Mouse (Mus musculus) brown adipose tissue, adult 24 weeks (tissue): ENCODE data around the gene Rexo1. TPM values are rescaled to one million over a fixed set of nuclear protein-coding genes. Genes with fewer than 3 reads are reported as not detected.

ENCODE experiments used
- H3K27ac ChIP-seq: fragments of 200-500 bp; replicated peaks from 2 replicates; pipeline ENCODE4 v1.5.1; 2012; ENCODE audit warnings: low read depth, mild to moderate bottlenecking, low read length
- H3K4me1 ChIP-seq: fragments of 200-500 bp; 2 replicates; pipeline ENCODE4 v1.6.1; 2012; ENCODE audit warnings: low read length, mixed read lengths; ENCODE audit not compliant: control insufficient read depth, insufficient read depth, insufficient read length
- H3K4me3 ChIP-seq: fragments of 200-500 bp; 2 replicates; pipeline ENCODE4 v1.5.1; 2012; ENCODE audit warnings: low read depth, mild to moderate bottlenecking, low read length, moderate library complexity; ENCODE audit not compliant: insufficient read depth
- polyA plus RNA-seq: library from polyadenylated mRNA; stranded (reverse); fragments of >200 nt; gene quantifications from 2 replicates; pipeline ENCODE4 v1.2.4, GENCODE M21; 2012; ENCODE audit not compliant: missing spikeins, insufficient read depth, insufficient read length

Rexo1 gene
- polyA plus RNA-seq, 1 experiment, result 10.8 TPM

- peak overlapping the region; percentile 87 for H3K4me3 ChIP-seq
- no peak overlapping the region for H3K27ac ChIP-seq
- H3K4me1 ChIP-seq, result peaks cover 15% of the 10 kb centered on the region; the same call in 1 of the 2 replicates
Observed at GRCm38 (mm10) chr10:80575925-80576324, 14.6 kb upstream of the Rexo1 start.

DNA sequence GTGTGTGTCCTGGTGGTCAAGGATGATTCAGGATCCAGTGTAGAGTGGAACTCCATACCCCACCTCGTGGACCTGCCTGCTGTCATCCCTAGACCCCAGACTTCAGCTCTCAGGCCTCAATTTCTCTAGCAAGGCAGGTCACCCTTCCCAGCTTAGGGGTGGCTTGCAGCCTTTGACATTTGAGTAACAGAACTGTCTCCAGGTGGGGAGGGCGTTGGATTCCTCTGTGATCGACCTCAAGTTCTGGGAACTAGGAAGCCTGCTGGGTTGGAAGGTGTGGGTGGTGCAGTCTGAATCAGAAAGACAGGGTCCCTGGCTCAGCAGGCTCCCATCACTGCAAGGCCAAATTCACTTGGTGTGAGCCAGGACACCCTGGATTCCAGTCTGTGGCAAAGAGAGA lies 13.5 kb upstream of the Rexo1 start:
- Histone ChIP-seq H3K4me1 (peaks cover 18% of the 10 kb centered on the region; the same call in 1 of the 2 replicates), H3K4me3 (no peak overlapping the region), H3K27ac (no peak overlapping the region)

DNA sequence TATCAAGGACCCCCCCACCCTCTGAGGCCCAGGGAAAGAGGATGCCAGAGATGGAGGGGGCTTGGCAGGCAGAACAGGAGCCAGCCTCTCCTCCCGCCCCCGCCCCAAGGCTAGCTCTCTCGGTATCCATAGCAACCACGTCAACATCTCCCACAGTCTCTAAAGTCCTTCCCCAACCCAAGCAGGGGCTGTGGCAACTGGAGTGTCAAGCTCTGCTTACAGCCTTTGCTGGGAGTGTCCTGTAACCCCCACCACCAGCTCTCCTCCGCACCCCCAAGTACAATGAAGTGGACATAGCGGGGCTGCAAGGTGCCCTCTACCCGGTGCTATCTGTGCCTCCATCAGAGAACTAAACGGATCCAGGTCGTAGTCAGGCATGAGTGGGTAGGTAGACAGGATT lies 12.6 kb upstream of the Rexo1 start:
- Histone ChIP-seq H3K4me1 (peaks cover 18% of the 10 kb centered on the region; the same call in 1 of the 2 replicates), H3K4me3 (no peak overlapping the region), H3K27ac (no peak overlapping the region)

DNA sequence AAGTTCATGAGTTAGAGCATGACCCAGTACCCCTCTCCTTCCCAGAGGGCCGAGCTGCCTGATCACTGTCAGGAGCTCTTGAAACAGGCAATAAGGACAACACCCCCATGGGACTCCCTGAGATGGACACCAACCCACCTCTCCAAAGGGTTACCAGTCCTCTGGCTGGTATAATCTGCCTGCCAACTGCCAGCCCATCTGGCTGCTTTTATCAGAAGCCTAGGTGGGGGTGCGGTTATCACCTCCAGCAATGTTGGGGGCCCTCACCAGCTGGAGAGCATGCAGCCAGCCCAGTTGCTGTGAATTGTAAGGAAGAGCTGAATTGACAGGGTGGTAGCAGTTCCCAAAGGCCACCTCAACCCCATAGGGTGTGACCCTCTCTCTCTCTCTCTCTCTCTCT lies 11.1 kb upstream of the Rexo1 start:
- Histone ChIP-seq H3K27ac (no peak overlapping the region), H3K4me3 (no peak overlapping the region), H3K4me1 (peaks cover 18% of the 10 kb centered on the region; the same call in 1 of the 2 replicates)

GRCm38 (mm10) chr10:80570871-80571836 lies 9.8 kb upstream of the Rexo1 start:
- Histone ChIP-seq H3K4me3 (no peak overlapping the region), H3K4me1 (peaks cover 17% of the 10 kb centered on the region; the same call in 1 of the 2 replicates), H3K27ac (no peak overlapping the region)

- peaks cover 12% of the 10 kb centered on the region; the same call in 1 of the 2 replicates for H3K4me1 ChIP-seq
- no peak overlapping the region for H3K4me3 ChIP-seq
- no peak overlapping the region for H3K27ac ChIP-seq
Observed at GRCm38 (mm10) chr10:80570419-80570818, 9.1 kb upstream of the Rexo1 start.

DNA sequence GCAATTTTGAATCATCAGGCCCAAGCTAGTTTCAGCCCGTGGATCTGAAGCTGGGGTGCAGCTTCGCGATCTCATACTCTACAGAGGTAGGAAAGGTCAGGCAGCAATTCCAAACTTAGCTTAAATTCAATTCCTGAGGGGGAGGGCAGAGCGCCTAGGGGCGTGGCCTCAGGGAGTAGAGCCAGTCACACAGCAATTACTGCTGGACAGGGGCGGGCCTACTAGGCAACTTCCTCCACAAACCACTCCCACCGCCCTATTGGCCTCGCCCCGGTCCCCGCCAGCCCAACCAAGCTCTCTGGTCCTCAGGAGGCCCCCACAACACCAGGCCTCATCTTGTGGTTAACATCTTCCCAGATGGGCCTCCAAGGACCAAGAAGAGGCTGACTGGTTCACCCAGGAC lies 8.3 kb upstream of the Rexo1 start:
- Histone ChIP-seq H3K4me3 (peak overlapping the region; percentile 53), H3K4me1 (peaks cover 12% of the 10 kb centered on the region; the same call in 1 of the 2 replicates), H3K27ac (peak overlapping the region; percentile 1; the same call in 1 of the 2 replicates)

GRCm38 (mm10) chr10:80568876-80569275 lies 7.5 kb upstream of the Rexo1 start:
- no peak overlapping the region for H3K27ac ChIP-seq
- peaks cover 12% of the 10 kb centered on the region; the same call in 1 of the 2 replicates for H3K4me1 ChIP-seq
- H3K4me3 ChIP-seq, result no peak overlapping the region

GRCm38 (mm10) chr10:80566375-80567092 lies 5.2 kb upstream of the Rexo1 start:
- H3K4me1 ChIP-seq, result peaks cover 9% of the 10 kb centered on the region; the same call in 1 of the 2 replicates
- H3K4me3 ChIP-seq, result no peak overlapping the region
- no peak overlapping the region for H3K27ac ChIP-seq

- H3K27ac ChIP-seq, result 0 out of 2 replicates have a peak overlapping the region, but pooled peaks have one; percentile 71
- H3K4me3 ChIP-seq, result peak overlapping the region; percentile 74
Observed at GRCm38 (mm10) chr10:80560621-80561020, 739 bp downstream of the Rexo1 start.

GRCm38 (mm10) chr10:80559431-80559830 lies 1.9 kb downstream of the Rexo1 start:
- H3K4me1 ChIP-seq, result peaks cover 23% of the 10 kb centered on the region
- H3K4me3 ChIP-seq, result no peak overlapping the region
- no peak overlapping the region for H3K27ac ChIP-seq

More at GRCm38 (mm10) chr10:80560621-80561020, 739 bp downstream of the Rexo1 start:
- H3K4me1 ChIP-seq, result peaks cover 23% of the 10 kb centered on the region

GRCm38 (mm10) chr10:80557346-80557965 lies 3.9 kb downstream of the Rexo1 start:
- H3K27ac ChIP-seq, result no peak overlapping the region
- H3K4me3 ChIP-seq, result no peak overlapping the region
- peaks cover 26% of the 10 kb centered on the region for H3K4me1 ChIP-seq

DNA sequence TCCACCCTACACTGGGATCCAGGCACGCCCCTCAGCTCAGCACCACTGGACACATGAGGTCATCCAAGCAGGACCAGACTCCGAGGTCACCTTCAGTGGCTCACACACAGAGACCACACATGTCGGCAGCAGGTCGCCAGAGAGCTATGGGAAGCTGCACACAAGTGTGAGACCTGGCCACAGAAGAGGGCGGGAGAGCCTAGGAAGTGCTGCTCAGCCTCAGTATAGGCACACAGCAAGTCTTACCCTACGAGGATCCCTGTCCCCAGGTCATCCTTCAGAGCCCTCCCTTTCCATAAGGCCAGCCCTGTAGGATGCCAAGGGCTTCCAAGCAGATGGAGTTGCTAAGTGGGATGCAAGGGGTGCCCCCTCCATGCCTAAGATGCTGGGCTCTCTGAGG lies 7.4 kb downstream of the Rexo1 start:
- H3K4me1 ChIP-seq, result peaks cover 17% of the 10 kb centered on the region
- H3K4me3 ChIP-seq, result no peak overlapping the region
- no peak overlapping the region for H3K27ac ChIP-seq

GRCm38 (mm10) chr10:80553575-80553974 lies 7.8 kb downstream of the Rexo1 start:
- H3K4me3 ChIP-seq, result no peak overlapping the region

DNA sequence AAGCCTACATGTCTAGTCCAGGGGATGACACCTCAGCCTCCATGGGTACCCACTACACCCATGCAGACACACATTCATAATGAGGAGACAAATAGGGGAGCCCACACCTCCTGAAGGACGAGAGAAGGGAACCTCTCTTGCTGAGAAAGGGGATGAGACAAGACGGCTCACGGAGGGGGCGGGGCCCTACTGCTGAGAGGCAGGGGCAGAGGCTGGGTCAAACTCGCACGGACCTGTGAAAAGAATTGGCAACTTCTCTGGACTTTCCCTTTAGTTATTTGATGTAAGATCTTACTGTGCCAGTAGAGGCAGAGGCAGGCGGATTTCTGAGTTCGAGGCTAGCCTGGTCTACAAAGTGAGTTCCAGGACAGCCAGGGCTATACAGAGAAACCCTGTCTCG lies 9.0 kb downstream of the Rexo1 start:
- Histone ChIP-seq H3K27ac (no peak overlapping the region), H3K4me1 (peaks cover 3% of the 10 kb centered on the region; the same call in 1 of the 2 replicates), H3K4me3 (no peak overlapping the region)

More at GRCm38 (mm10) chr10:80553575-80553974, 7.8 kb downstream of the Rexo1 start:
- H3K27ac ChIP-seq, result no peak overlapping the region
- peaks cover 14% of the 10 kb centered on the region for H3K4me1 ChIP-seq
